Mouse (Mus musculus) intestine, postnatal 0 days (tissue): ENCODE measurements around the gene Sco2. TPM values are rescaled to one million over a fixed set of nuclear protein-coding genes. Genes with fewer than 3 reads are reported as not detected.

Experiments used
- ATAC-seq: fragments of 200-750 bp; cut with Nextera tagmentation; 2 replicates; pipeline ENCODE4 v1.8.0; 2017; ENCODE audit warnings: mild to moderate bottlenecking, moderate TSS enrichment, moderate library complexity
- H3K27ac ChIP-seq: fragments of 300-500 bp; sonication (generic); 2 replicates; pipeline ENCODE4 v1.5.1; 2014; ENCODE audit warnings: mild to moderate bottlenecking, low read depth, low read length, moderate library complexity
- H3K27me3 ChIP-seq: fragments of 300-500 bp; sonication (generic); replicated peaks from 2 replicates; pipeline ENCODE4 v1.6.1; 2014; ENCODE audit warnings: low read length, mixed read lengths; ENCODE audit not compliant: control insufficient read depth, insufficient read depth
- H3K36me3 ChIP-seq: fragments of 300-500 bp; sonication (generic); 2 replicates; pipeline ENCODE4 v1.6.1; 2014; ENCODE audit warnings: mild to moderate bottlenecking, moderate library complexity; ENCODE audit not compliant: control insufficient read depth, insufficient read depth
- H3K4me1 ChIP-seq: fragments of 300-500 bp; sonication (generic); replicated peaks from 2 replicates; pipeline ENCODE4 v1.6.1; 2014; ENCODE audit warnings: antibody characterized with exemption, low read length, mixed read lengths; ENCODE audit not compliant: control insufficient read depth, insufficient read depth
- H3K4me2 ChIP-seq: fragments of 300-500 bp; sonication (generic); replicated peaks from 2 replicates; pipeline ENCODE4 v1.6.1; 2014; ENCODE audit warnings: low read depth, mild to moderate bottlenecking, moderate library complexity
- H3K4me3 ChIP-seq: fragments of 300-500 bp; sonication (generic); 2 replicates; pipeline ENCODE4 v1.5.1; 2014; ENCODE audit warnings: low read depth, low read length
- H3K9ac ChIP-seq: fragments of 300-500 bp; sonication (generic); 2 replicates; pipeline ENCODE4 v1.6.1; 2014; ENCODE audit warnings: mild to moderate bottlenecking, low read depth, low read length
- H3K9me3 ChIP-seq: fragments of 300-500 bp; sonication (generic); 2 replicates; pipeline ENCODE4 v1.6.1; 2016; ENCODE audit warnings: mixed run types; ENCODE audit not compliant: control insufficient read depth
- CTCF ChIP-seq: sonication (generic); IDR thresholded peaks from 2 replicates; pipeline ENCODE4 v1.5.1; 2016; ENCODE audit warnings: low read depth, mild to moderate bottlenecking, control low read depth, antibody characterized with exemption, moderate library complexity
- WGBS: fragments of 180-500 bp; shearing (Covaris S2); extraction: QIAGEN DNeasy Blood & Tissue Kit; methylation state at CpG from one replicate; pipeline ENCODE4 v1.1.7; 2014; 5-methylcytosine and 5-hydroxymethylcytosine counted together
- polyA plus RNA-seq: library from polyadenylated mRNA; unstranded; fragments of >200 nt; fragmentation: Nextera tagmentation; extraction: Ambion mirVana; gene quantifications from 2 replicates; pipeline ENCODE4 v1.2.1, GENCODE M21; 2015

The Sco2 gene
- 14.6 and 18.0 TPM in 2 replicates for polyA plus RNA-seq

GRCm38 (mm10) chr15:89373762-89374248 is at the start of gene Sco2:
Gene Sco2 (minus strand): TSS chr15:89373846.
- peak; percentile 78 for ATAC-seq
- peaks cover 7% of the 10 kb centered on the region for H3K4me1 ChIP-seq
- peak within 1 kb of the TSS; percentile 68 for H3K4me3 ChIP-seq
- H3K36me3 ChIP-seq: peaks cover 35% of the 10 kb centered on the region
- H3K27ac ChIP-seq: peak within 1 kb of the TSS; percentile 93
- WGBS: under 1% methylated on average over 42 of the region's 42 CpGs
- peak within 1 kb of the TSS; percentile 89 for H3K4me2 ChIP-seq
- no peaks in the 10 kb centered on the region for H3K9me3 ChIP-seq
- H3K27me3 ChIP-seq: peaks cover 29% of the 10 kb centered on the region
- peak within 1 kb of the TSS; percentile 72 for H3K9ac ChIP-seq
- peak; percentile 92 for TF ChIP-seq CTCF

- ATAC-seq: no peak
- no peaks in the 10 kb centered on the region for H3K4me1 ChIP-seq
These were observed 48.3 kb upstream of the Sco2 start for GRCm38 (mm10) chr15:89421938-89422337.

GRCm38 (mm10) chr15:89415282-89415681 is 41.6 kb upstream of the Sco2 start:
- H3K9ac ChIP-seq: no peak overlapping the region
- H3K9me3 ChIP-seq: no peaks in the 10 kb centered on the region
- no peak overlapping the region for H3K4me3 ChIP-seq
- H3K4me1 ChIP-seq: no peaks in the 10 kb centered on the region
- no peak for ATAC-seq
- peaks cover 18% of the 10 kb centered on the region for H3K36me3 ChIP-seq
- WGBS: 89% methylated on average over 8 of the region's 8 CpGs
- H3K4me2 ChIP-seq: no peak overlapping the region
- H3K27ac ChIP-seq: no peak overlapping the region
- no peaks in the 10 kb centered on the region for H3K27me3 ChIP-seq
- TF ChIP-seq CTCF: no peak

More at GRCm38 (mm10) chr15:89421938-89422337, 48.3 kb upstream of the Sco2 start:
- WGBS: 92% methylated on average over 9 of the region's 9 CpGs
- no peak overlapping the region for H3K4me2 ChIP-seq
- no peaks in the 10 kb centered on the region for H3K9me3 ChIP-seq
- H3K36me3 ChIP-seq: peaks cover 39% of the 10 kb centered on the region
- no peak for TF ChIP-seq CTCF
- no peaks in the 10 kb centered on the region for H3K27me3 ChIP-seq
- no peak overlapping the region for H3K4me3 ChIP-seq
- no peak overlapping the region for H3K27ac ChIP-seq
- no peak overlapping the region for H3K9ac ChIP-seq

- H3K36me3 ChIP-seq: no peaks in the 10 kb centered on the region
- no peak within 1 kb of the TSS for H3K4me3 ChIP-seq
- no peak for TF ChIP-seq CTCF
- H3K4me1 ChIP-seq: no peaks in the 10 kb centered on the region
- no peaks in the 10 kb centered on the region for H3K9me3 ChIP-seq
- no peaks in the 10 kb centered on the region for H3K27me3 ChIP-seq
- WGBS: 82% methylated on average over 17 of the region's 24 CpGs
- H3K27ac ChIP-seq: no peak within 1 kb of the TSS
- no peak within 1 kb of the TSS for H3K9ac ChIP-seq
- no peak for ATAC-seq
- no peak within 1 kb of the TSS for H3K4me2 ChIP-seq
These were observed 36.5 kb upstream of the Sco2 start, which contains the start of gene Syce3 for GRCm38 (mm10) chr15:89410118-89410517. Gene Syce3 (minus strand): TSS chr15:89410503.

- H3K9ac ChIP-seq: no peak overlapping the region
- no peak for TF ChIP-seq CTCF
- H3K27ac ChIP-seq: no peak overlapping the region
- ATAC-seq: no peak
- no peaks in the 10 kb centered on the region for H3K27me3 ChIP-seq
- H3K36me3 ChIP-seq: no peaks in the 10 kb centered on the region
- no peak overlapping the region for H3K4me2 ChIP-seq
- no peak overlapping the region for H3K4me3 ChIP-seq
- no peaks in the 10 kb centered on the region for H3K4me1 ChIP-seq
- no peaks in the 10 kb centered on the region for H3K9me3 ChIP-seq
These were observed 33.0 kb upstream of the Sco2 start for GRCm38 (mm10) chr15:89406691-89407090.

- Histone ChIP-seq H3K27me3 (no peaks in the 10 kb centered on the region), H3K4me1 (no peaks in the 10 kb centered on the region), H3K36me3 (no peaks in the 10 kb centered on the region), H3K4me3 (no peak overlapping the region), H3K4me2 (no peak overlapping the region), H3K27ac (no peak overlapping the region), H3K9ac (no peak overlapping the region), H3K9me3 (no peaks in the 10 kb centered on the region)
- 81% methylated on average over 10 of the region's 10 CpGs for WGBS
- no peak for ATAC-seq
- no peak for TF ChIP-seq CTCF
These were observed 31.4 kb upstream of the Sco2 start for GRCm38 (mm10) chr15:89404831-89405623.
